Mouse (Mus musculus) liver, embryonic 14.5 days (tissue): ENCODE results near the gene Gstm1. TPM values are rescaled to one million over a fixed set of nuclear protein-coding genes. Genes with fewer than 3 reads are reported as not detected.
A peak's percentile ranks its signal among the peaks of the same experiment; 100 is the strongest.

Experiments
- ATAC-seq: fragments of 200-750 bp; cut with Nextera tagmentation; 2 replicates; pipeline ENCODE4 v1.8.0; 2017; ENCODE audit warnings: moderate number of reproducible peaks, mild to moderate bottlenecking, moderate library complexity; ENCODE audit not compliant: insufficient read depth
- DNase-seq, 3 experiments: peaks; one replicate each; pipeline ENCODE4 v3.0.0-alpha.2; 2012 to 2013; ENCODE audit warnings: low read depth in 3 of 3, low spot score in 3 of 3
- H3K27ac ChIP-seq: fragments of 300-500 bp; sonication (generic); 2 replicates; pipeline ENCODE4 v1.5.1; 2014; ENCODE audit warnings: moderate library complexity, mild to moderate bottlenecking, control low read depth, inconsistent platforms
- H3K27me3 ChIP-seq: fragments of 300-500 bp; sonication (generic); 2 replicates; pipeline ENCODE4 v1.6.1; 2014; ENCODE audit warnings: mild to moderate bottlenecking, low read length, moderate library complexity; ENCODE audit not compliant: control insufficient read depth, insufficient read depth
- H3K36me3 ChIP-seq: fragments of 300-500 bp; sonication (generic); replicated peaks from 2 replicates; pipeline ENCODE4 v1.6.1; 2014; ENCODE audit warnings: low read depth; ENCODE audit not compliant: control insufficient read depth, insufficient read depth
- H3K4me1 ChIP-seq, 2 experiments: fragments of 200-500 bp in 1 of 2; fragments of 300-500 bp in 1 of 2; sonication (generic) in 1 of 2; replicated peaks; 2 replicates each; pipeline ENCODE4 v1.6.1; 2012 to 2014; ENCODE audit warnings: antibody characterized with exemption in 1 of 2, inconsistent platforms in 1 of 2, low read length in 1 of 2; ENCODE audit not compliant: control insufficient read depth in 2 of 2, insufficient read depth in 2 of 2
- H3K4me2 ChIP-seq: fragments of 300-500 bp; sonication (generic); 2 replicates; pipeline ENCODE4 v1.6.1; 2014; ENCODE audit warnings: low read depth, mild to moderate bottlenecking, control low read depth, moderate library complexity
- H3K4me3 ChIP-seq, 2 experiments: fragments of 200-500 bp in 1 of 2; fragments of 300-500 bp in 1 of 2; sonication (generic) in 1 of 2; 2 replicates each; pipeline ENCODE4 v1.5.1; 2012 to 2014; ENCODE audit warnings: low read depth in 2 of 2, low read length in 2 of 2, mild to moderate bottlenecking in 2 of 2, control low read depth in 1 of 2, inconsistent platforms in 1 of 2, moderate library complexity in 1 of 2; ENCODE audit not compliant: insufficient read depth in 1 of 2
- H3K9ac ChIP-seq: fragments of 300-500 bp; sonication (generic); replicated peaks from 2 replicates; pipeline ENCODE4 v1.6.1; 2014; ENCODE audit warnings: mild to moderate bottlenecking, control low read depth, moderate library complexity
- H3K9me3 ChIP-seq: fragments of 300-500 bp; sonication (generic); 2 replicates; pipeline ENCODE4 v1.6.1; 2016; ENCODE audit warnings: low read length, mixed read lengths; ENCODE audit not compliant: control insufficient read depth
- CTCF ChIP-seq: IDR thresholded peaks from 2 replicates; pipeline ENCODE4 v1.5.1; 2016; ENCODE audit warnings: antibody characterized with exemption, low read depth, control low read depth
- EP300 ChIP-seq: IDR thresholded peaks from 2 replicates; pipeline ENCODE4 v1.6.1; 2016; ENCODE audit warnings: antibody characterized with exemption, low read depth
- WGBS: fragments of 180-500 bp; shearing (Covaris S2); extraction: QIAGEN DNeasy Blood & Tissue Kit; methylation state at CpG from one replicate; pipeline ENCODE4 v1.1.7; 2014; ENCODE audit not compliant: insufficient replicate concordance; 5-methylcytosine and 5-hydroxymethylcytosine counted together
- polyA plus RNA-seq, 2 experiments: library from polyadenylated mRNA; depleted of rRNA in 1 of 2; stranded (reverse) in 1 of 2; unstranded in 1 of 2; fragments of >200 nt; fragmentation: Nextera tagmentation in 1 of 2; extraction: Ambion mirVana in 1 of 2; gene quantifications; 2 replicates each; pipeline versions ENCODE4 v1.2.1 to v1.2.3; 2012 to 2014

Gene Gstm1
- polyA plus RNA-seq, 2 experiments = 124 to 275 TPM

DNA sequence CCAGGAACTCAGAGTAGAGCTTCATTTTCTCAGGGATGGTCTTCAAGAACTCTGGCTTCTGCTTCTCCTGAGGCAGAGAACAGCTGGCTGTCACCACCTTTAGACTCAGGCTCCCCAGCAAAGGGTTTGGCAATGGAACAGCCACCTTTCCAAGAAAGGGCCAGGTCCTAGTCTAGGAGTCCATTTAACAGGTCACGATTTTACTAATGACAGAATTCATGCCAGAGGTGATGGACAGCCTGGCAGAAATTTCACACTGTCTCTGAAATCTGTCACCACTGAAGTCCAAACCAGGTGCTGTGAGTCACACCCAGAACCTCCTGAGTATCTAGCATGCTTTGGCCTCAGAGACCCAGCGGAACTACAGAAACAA is 2.8 kb downstream of the Gstm1 start:
- no peak for TF ChIP-seq CTCF
- no peak for TF ChIP-seq EP300
- H3K9me3 ChIP-seq = no peaks in the 10 kb centered on the region
- no peak overlapping the region for H3K4me3 ChIP-seq
- H3K27me3 ChIP-seq = no peaks in the 10 kb centered on the region
- H3K4me1 ChIP-seq = peaks cover 0 to 16% of the 10 kb centered on the region in 2 experiments; a peak in 2 of 4 replicates
- no peaks in the 10 kb centered on the region for H3K36me3 ChIP-seq
- no peak overlapping the region; the same call in 1 of the 2 replicates for H3K4me2 ChIP-seq
- no peak overlapping the region for H3K27ac ChIP-seq
- no peak for DNase-seq
- H3K9ac ChIP-seq = no peak overlapping the region
- ATAC-seq = no peak
- WGBS = 67% methylated on average over 2 of the region's 2 CpGs

GRCm38 (mm10) chr3:108014098-108014973 is 3.4 kb downstream of the Gstm1 start:
- Histone ChIP-seq H3K9me3 (no peaks in the 10 kb centered on the region), H3K27ac (no peak overlapping the region), H3K4me1 (peaks cover 0 to 16% of the 10 kb centered on the region in 2 experiments; a peak in 2 of 4 replicates), H3K27me3 (no peaks in the 10 kb centered on the region), H3K4me2 (peak overlapping the region; percentile 42), H3K9ac (no peak overlapping the region), H3K4me3 (no peak overlapping the region), H3K36me3 (no peaks in the 10 kb centered on the region)
- no peak for TF ChIP-seq EP300
- no peak for TF ChIP-seq CTCF
- ATAC-seq = no peak
- WGBS = 62% methylated on average over 7 of the region's 8 CpGs
- DNase-seq = no peak

- ATAC-seq = no peak
- Histone ChIP-seq H3K9ac (no peak overlapping the region), H3K4me1 (peaks cover 0 to 9% of the 10 kb centered on the region in 2 experiments; a peak in 2 of 4 replicates), H3K27me3 (no peaks in the 10 kb centered on the region), H3K27ac (no peak overlapping the region), H3K36me3 (no peaks in the 10 kb centered on the region), H3K4me2 (peak overlapping the region; percentile 42; the same call in 1 of the 2 replicates), H3K4me3 (no peak overlapping the region), H3K9me3 (no peaks in the 10 kb centered on the region)
- DNase-seq = peak in 1 of 3 experiments; percentile 27
- 47% methylated on average over 4 of the region's 4 CpGs for WGBS
- no peak for TF ChIP-seq CTCF
- TF ChIP-seq EP300 = no peak
Observed at GRCm38 (mm10) chr3:108013331-108013871, 4.4 kb downstream of the Gstm1 start.

DNA sequence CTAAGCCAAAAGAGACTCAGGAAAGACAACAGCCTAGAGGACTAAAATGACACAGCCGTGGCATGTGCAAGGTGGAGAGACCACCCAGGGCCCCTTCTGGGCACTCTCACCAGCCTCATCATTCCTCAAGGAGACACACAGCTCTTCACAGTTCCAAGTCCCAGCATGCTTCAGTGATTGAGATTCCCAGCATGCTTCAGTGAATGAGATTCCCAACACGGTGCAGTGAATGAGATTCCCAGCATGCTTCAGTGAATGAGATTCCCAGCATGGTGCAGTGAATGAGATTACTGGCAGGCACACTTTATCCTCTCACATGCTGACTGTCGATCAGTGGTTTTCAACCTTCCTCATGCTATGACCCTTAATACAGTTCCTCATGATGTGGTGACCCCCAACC is 6.2 kb downstream of the Gstm1 start:
- no peak for DNase-seq
- Histone ChIP-seq H3K36me3 (no peaks in the 10 kb centered on the region), H3K4me1 (peaks cover 0 to 4% of the 10 kb centered on the region in 2 experiments; a peak in 1 of 4 replicates), H3K4me2 (no peak overlapping the region), H3K27me3 (no peaks in the 10 kb centered on the region), H3K27ac (no peak overlapping the region), H3K9ac (no peak overlapping the region), H3K4me3 (no peak overlapping the region), H3K9me3 (no peaks in the 10 kb centered on the region)
- TF ChIP-seq EP300 (no peak), CTCF (no peak)
- no peak for ATAC-seq
- 63% methylated on average over 3 of the region's 3 CpGs for WGBS

DNA sequence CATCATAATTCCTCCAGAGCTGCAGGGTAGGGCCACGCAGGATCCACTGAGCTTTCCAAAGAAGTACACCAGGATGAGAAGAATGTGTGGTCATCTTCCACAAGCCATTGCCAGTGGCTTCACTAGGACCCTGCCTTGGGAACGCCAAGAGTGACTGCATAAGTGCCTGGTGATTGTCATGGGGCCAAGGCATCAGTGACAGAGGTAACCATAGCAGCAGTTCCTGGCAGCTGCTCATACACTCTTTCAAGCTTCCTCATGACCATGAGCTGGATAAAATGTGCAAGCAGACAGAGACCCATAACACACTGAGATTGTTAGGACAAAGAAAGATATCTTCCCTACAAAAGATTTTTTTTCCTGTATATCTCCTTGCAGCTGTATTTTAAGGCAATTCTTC is 7.5 kb downstream of the Gstm1 start:
- WGBS = 61% methylated on average over 2 of the region's 2 CpGs

More for the DNA sequence above, 7.5 kb downstream of the Gstm1 start:
- ATAC-seq = no peak
- H3K4me2 ChIP-seq = no peak overlapping the region
- no peak overlapping the region for H3K9ac ChIP-seq
- TF ChIP-seq CTCF (no peak), EP300 (no peak)
- H3K27me3 ChIP-seq = no peaks in the 10 kb centered on the region
- no peaks in the 10 kb centered on the region for H3K36me3 ChIP-seq
- peaks cover 0 to 4% of the 10 kb centered on the region in 2 experiments; a peak in 1 of 4 replicates for H3K4me1 ChIP-seq
- H3K27ac ChIP-seq = no peak overlapping the region
- DNase-seq = no peak
- H3K4me3 ChIP-seq = no peak overlapping the region
- H3K9me3 ChIP-seq = no peaks in the 10 kb centered on the region
